30 mouse cellular contexts compared by ENCODE assay signal in the genomic region with DNA sequence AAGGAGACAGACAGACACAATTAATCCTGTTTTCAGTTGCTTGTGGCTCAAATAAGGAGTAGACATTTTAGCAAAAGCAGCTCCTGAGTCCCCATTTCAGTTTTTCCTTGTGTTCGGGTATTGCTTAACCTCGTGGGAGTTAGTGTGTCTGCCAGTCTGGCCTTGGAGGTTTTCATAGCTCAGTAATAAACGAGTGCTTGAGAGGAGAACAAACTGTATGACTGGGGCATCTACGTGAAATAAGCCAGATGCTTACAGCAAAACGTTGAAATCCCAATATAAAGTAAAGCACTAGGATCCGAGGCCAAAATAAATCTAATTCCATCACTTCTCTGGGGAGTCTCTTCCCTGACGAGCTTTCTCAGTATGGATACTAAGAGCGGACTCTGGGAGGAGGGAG. TPM values are rescaled to one million over a fixed set of nuclear protein-coding genes. Genes with fewer than 3 reads are reported as not detected.
"Had no signal": no experiment of that assay in that cellular context is flagged by ENCODE, and none has a peak within 500 bp of the region (broad histone marks: within the 10 kb centered on the region; RNA-seq: fewer than 3 reads in every experiment).

No protein-coding gene starts in this region.

- H3K27me3 ChIP-seq: hindbrain, embryonic 12.5 days; limb, embryonic 12.5 days had no signal

- H3K4me3 ChIP-seq: gastrocnemius, adult 2 months; heart, adult 2 months; hindbrain, embryonic 10.5 days; hindbrain, embryonic 12.5 days; layer of hippocampus, adult 2 months; left cerebral cortex, adult 2 months; limb, embryonic 10.5 days; limb, embryonic 12.5 days had no signal

- H3K9me3 ChIP-seq: hindbrain, embryonic 10.5 days; hindbrain, embryonic 12.5 days; limb, embryonic 10.5 days; limb, embryonic 12.5 days had no signal

- H3K27ac ChIP-seq: gastrocnemius, adult 2 months; heart, adult 2 months; hindbrain, embryonic 10.5 days; hindbrain, embryonic 12.5 days; hindbrain, embryonic 14.5 days; layer of hippocampus, adult 2 months; left cerebral cortex, adult 2 months; limb, embryonic 10.5 days; limb, embryonic 12.5 days; liver, embryonic 14.5 days had no signal

- H3K4me1 ChIP-seq: hindbrain, embryonic 10.5 days; hindbrain, embryonic 12.5 days; limb, embryonic 10.5 days; limb, embryonic 12.5 days had no signal

- H3K9ac ChIP-seq: hindbrain, embryonic 12.5 days; hindbrain, embryonic 14.5 days; limb, embryonic 12.5 days; liver, embryonic 14.5 days had no signal

- DNase-seq: gastrocnemius, adult 2 months; gastrocnemius, postnatal 10 days; gastrocnemius, postnatal 25 days; heart, adult 2 months; heart, postnatal 10 days; heart, postnatal 4 days; kidney, adult 18-20 months; kidney, adult 8-10 months; kidney, postnatal 10 days; kidney, postnatal 25 days; kidney, postnatal 4 days; liver had no signal

- ATAC-seq: hindbrain, embryonic 16.5 days; inflammation-experienced regulatory T-cells, adult 6 months had no signal

- H3K4me2 ChIP-seq: heart, embryonic 11.5 days; hindbrain, embryonic 12.5 days; hindbrain, embryonic 14.5 days; limb, embryonic 12.5 days; liver, embryonic 11.5 days had no signal

RNA-seq across cellular contexts. Expression of a gene that starts 19.5 kb away (rescaled TPM):
- polyA plus RNA-seq: frontal cortex, adult 2 months; heart, adult 2 months; heart, embryonic 11.5 days; heart, embryonic 14.5 days; heart, embryonic 16.5 days; hindbrain, embryonic 10.5 days; hindbrain, embryonic 14.5 days; inflammation-experienced regulatory T-cells, adult 6 months; kidney, embryonic 14.5 days; kidney, embryonic 16.5 days; limb, embryonic 14.5 days; liver, embryonic 14.5 days had no signal
